Mouse (Mus musculus) liver, adult 2 months (tissue): ENCODE data around the gene Polr2h. TPM values are rescaled to one million over a fixed set of nuclear protein-coding genes. Genes with fewer than 3 reads are reported as not detected.

Experiments used
- DNase-seq: peaks from one replicate; pipeline ENCODE4 v3.0.0-alpha.2; 2011; ENCODE audit warnings: low read depth, low spot score; ENCODE audit errors: extremely low read depth
- H3K27ac ChIP-seq: fragments of 200-500 bp; replicated peaks from 2 replicates; pipeline ENCODE4 v1.5.1; 2012; ENCODE audit warnings: low read depth, mild to moderate bottlenecking, control low read depth, inconsistent platforms, low read length; ENCODE audit not compliant: insufficient read depth
- H3K27me3 ChIP-seq: fragments of 200-500 bp; 2 replicates; pipeline ENCODE4 v1.6.1; 2012; ENCODE audit warnings: mild to moderate bottlenecking, moderate library complexity, low read length, inconsistent platforms; ENCODE audit not compliant: control insufficient read depth, insufficient read depth
- H3K36me3 ChIP-seq: fragments of 200-500 bp; 2 replicates; pipeline ENCODE4 v1.6.1; 2012; ENCODE audit warnings: low read length, inconsistent platforms; ENCODE audit not compliant: control insufficient read depth, insufficient read depth
- H3K4me1 ChIP-seq: fragments of 200-500 bp; 2 replicates; pipeline ENCODE4 v1.6.1; 2011; ENCODE audit warnings: low read length; ENCODE audit not compliant: control insufficient read depth, insufficient read depth
- H3K4me3 ChIP-seq: fragments of 200-500 bp; 2 replicates; pipeline ENCODE4 v1.5.1; 2011; ENCODE audit warnings: low read depth, mild to moderate bottlenecking, control low read depth, low read length, moderate library complexity; ENCODE audit not compliant: insufficient read depth
- H3K79me2 ChIP-seq: fragments of 200-500 bp; 2 replicates; pipeline ENCODE4 v1.6.1; 2012; ENCODE audit warnings: inconsistent platforms, mild to moderate bottlenecking, low read length, moderate library complexity; ENCODE audit not compliant: control insufficient read depth, insufficient read depth
- H3K9ac ChIP-seq: fragments of 200-500 bp; 2 replicates; pipeline ENCODE4 v1.6.1; 2012; ENCODE audit warnings: low read depth, mild to moderate bottlenecking, control low read depth, inconsistent platforms, low read length
- CTCF ChIP-seq: fragments of 200-500 bp; IDR thresholded peaks from 2 replicates; pipeline ENCODE4 v1.5.1; 2011; ENCODE audit warnings: low read depth, low read length, control low read depth
- POLR2A ChIP-seq: fragments of 200-500 bp; IDR thresholded peaks from 2 replicates; pipeline ENCODE4 v1.6.1; 2011; ENCODE audit warnings: low read length, control low read depth; ENCODE audit not compliant: insufficient read depth; ENCODE audit errors: extremely low read depth
- WGBS: fragments of 180-500 bp; shearing (Covaris S2); methylation state at CpG from one replicate; pipeline ENCODE4 v1.1.7; 2018; 5-methylcytosine and 5-hydroxymethylcytosine counted together
- polyA plus RNA-seq: library from polyadenylated mRNA; depleted of rRNA; stranded (reverse); fragments of >200 nt; gene quantifications from 2 replicates; pipeline ENCODE4 v1.2.3, GENCODE M21; 2012
- total RNA-seq: library from RNA; depleted of rRNA; stranded (reverse); fragments of >200 nt; gene quantifications from 2 replicates; pipeline ENCODE4 v1.2.3, GENCODE M21; 2014

Gene Polr2h
- total and polyA plus RNA-seq, 2 experiments, result 9.5 to 19.2 TPM

DNA sequence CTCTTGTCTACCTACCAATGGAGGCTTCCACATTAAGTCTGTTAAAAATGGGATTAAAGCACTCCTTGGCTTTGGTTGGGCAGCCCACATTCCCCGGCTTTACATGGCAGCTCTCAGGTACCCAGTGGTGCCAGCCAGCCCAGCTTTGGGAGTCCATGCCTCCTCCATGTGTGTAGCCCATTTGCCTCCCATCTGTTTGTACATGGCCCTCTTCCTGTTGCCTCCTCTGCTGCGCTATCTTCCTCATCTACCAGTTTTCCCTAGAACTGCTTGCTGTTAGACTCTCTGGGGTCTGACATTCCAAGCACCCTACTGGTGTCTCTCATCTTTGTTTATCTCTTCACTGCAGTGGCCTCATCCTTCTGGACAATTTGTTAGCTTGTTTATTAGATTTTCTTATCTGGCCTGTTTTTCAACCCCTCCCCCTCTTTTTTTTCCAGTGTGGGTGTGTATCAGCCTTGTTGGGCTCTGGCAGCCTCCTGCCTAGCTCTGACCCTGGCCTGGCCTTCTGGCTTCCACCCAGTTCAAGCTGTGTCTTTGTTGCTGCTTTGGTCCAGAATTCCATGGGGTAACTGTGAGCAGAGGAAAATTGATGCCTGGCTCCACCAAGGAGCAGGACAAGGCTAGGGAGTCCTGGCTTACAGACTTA is 10.9 kb upstream of the Polr2h start:
- H3K36me3 ChIP-seq, result no peaks in the 10 kb centered on the region
- H3K79me2 ChIP-seq, result no peaks in the 10 kb centered on the region
- H3K4me1 ChIP-seq, result no peaks in the 10 kb centered on the region
- no peak overlapping the region for H3K27ac ChIP-seq
- TF ChIP-seq CTCF (no peak), POLR2A (no peak)
- no peaks in the 10 kb centered on the region for H3K27me3 ChIP-seq
- no peak overlapping the region for H3K9ac ChIP-seq
- 95% methylated on average over 2 of the region's 2 CpGs for WGBS
- DNase-seq, result no peak
- no peak overlapping the region for H3K4me3 ChIP-seq

DNA sequence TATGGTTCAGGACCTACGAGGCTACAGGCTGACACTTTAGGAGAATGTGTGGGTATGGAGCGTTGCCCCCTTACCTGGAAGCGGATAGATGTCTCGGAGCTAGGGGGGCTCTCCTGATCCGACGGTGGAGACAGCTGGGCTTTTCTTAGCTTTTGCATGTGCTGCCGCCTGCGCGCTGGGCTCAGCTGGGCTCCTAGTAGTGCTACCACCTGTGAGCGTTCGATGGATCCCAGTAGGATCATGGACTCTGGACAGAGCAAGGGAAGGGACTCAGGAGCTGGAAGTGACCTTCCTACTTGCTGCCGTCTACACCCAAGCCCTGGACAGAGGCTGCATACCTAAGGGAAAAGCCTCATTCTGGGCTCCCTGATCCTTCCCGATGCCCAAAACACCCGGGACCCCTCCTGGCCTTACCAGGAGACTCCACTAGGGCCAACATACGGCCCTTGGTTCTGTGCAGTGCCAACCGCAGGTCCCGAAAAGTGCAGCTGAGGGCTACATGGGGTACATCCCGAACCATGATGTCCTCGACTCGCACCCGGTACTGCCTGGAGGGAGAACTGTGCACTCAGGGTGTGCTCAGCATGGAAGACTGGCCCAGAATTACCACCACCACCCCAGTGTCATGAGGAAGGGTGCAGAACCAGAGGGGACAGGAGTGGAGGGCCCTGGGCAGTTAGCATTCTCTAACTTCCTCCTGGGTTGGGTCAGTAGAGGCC is 9.1 kb upstream of the Polr2h start:
- Histone ChIP-seq H3K4me1 (no peaks in the 10 kb centered on the region), H3K9ac (no peak overlapping the region), H3K27me3 (no peaks in the 10 kb centered on the region), H3K79me2 (no peaks in the 10 kb centered on the region), H3K27ac (no peak overlapping the region), H3K4me3 (no peak overlapping the region), H3K36me3 (0 out of 2 replicates have a peak, but pooled peaks cover 2% of the 10 kb centered on the region)
- TF ChIP-seq CTCF (no peak), POLR2A (no peak)
- 95% methylated on average over 21 of the region's 21 CpGs for WGBS
- no peak for DNase-seq

DNA sequence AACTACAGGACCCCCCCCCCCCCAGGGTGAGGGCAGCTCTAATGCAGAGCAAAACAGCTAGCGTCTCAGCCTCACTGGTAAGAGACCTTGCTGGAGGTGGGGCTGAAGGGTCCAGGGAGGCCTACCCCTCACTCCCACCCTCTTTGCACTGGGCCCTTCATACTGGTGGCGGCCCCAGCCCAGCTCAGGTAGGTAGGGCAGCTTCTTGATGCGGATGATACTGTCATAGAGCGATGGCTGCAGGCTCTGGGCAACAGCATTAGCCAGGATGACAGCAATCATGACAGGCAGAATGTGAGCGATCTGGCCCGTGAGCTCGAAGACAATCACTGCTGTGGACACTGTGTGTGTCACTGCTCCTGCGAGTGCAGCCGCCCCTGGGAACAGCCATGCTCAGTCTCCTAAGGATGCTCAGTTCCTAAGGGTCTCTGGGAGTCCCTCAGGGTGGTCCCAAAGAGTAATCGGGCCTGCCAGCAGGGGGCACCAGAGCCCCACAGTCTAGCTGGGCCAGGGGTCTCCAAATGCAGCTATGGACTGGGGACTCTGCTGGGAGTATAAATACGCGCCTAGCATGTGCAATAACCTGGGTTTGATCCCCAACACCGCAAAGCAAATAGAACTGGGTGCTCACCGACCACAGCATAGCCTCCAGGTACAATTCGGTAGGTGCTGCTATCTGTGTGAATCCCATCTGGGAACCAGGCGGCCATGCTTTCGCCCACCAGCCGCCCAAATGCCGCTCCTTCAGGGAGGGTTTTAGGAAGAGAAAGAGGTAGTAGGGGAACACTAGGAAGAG is 8.3 kb upstream of the Polr2h start:
- TF ChIP-seq POLR2A (no peak), CTCF (peak; percentile 69)
- Histone ChIP-seq H3K4me1 (no peaks in the 10 kb centered on the region), H3K9ac (no peak overlapping the region), H3K27me3 (no peaks in the 10 kb centered on the region), H3K4me3 (no peak overlapping the region), H3K27ac (no peak overlapping the region), H3K79me2 (no peaks in the 10 kb centered on the region), H3K36me3 (0 out of 2 replicates have a peak, but pooled peaks cover 2% of the 10 kb centered on the region)
- 86% methylated on average over 19 of the region's 19 CpGs for WGBS
- DNase-seq, result no peak

DNA sequence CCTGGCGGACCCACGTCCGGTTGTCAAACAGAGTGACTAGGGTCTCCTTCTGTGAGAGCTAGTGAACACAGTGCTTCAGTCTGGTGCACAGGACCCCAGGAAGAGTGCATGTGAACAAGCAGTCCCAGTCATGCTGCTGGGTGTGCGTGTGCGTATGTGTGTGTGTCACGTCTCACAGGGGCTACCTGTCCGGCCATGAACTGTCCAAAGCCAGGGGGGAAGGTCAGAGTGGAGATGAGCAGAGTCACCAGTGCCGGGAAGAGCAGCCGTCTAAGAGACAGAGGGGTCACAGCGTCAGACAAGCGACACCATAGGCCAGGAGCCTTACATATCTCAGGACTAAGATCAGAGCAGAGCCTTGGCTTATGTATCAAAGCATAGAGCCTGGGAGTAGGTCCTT is 7.1 kb upstream of the Polr2h start:
- Histone ChIP-seq H3K9ac (no peak overlapping the region), H3K27me3 (no peaks in the 10 kb centered on the region), H3K27ac (no peak overlapping the region), H3K36me3 (0 out of 2 replicates have a peak, but pooled peaks cover 2% of the 10 kb centered on the region), H3K79me2 (no peaks in the 10 kb centered on the region), H3K4me1 (0 out of 2 replicates have a peak, but pooled peaks cover 3% of the 10 kb centered on the region), H3K4me3 (no peak overlapping the region)
- WGBS, result 93% methylated on average over 11 of the region's 11 CpGs
- TF ChIP-seq POLR2A (no peak), CTCF (no peak)
- no peak for DNase-seq

DNA sequence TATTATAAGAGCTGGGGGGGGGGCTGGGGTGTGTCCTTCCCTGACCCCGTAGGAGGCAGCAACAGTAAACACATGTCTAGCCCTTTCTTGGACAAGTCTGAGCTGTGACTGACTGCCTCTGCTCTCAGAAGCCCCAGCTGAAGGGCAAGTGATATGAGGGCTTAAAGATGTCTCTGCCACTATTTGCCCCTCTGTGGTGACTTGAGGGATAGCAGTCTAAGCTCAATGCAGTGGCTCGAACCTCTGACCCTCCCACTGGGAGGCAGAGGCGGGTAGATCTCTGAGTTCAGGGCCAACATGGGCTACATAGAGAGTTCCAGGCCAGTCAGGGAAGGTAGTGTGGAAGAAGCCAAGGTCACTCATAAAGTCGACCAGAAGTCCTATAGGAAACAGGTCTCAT is 6.7 kb upstream of the Polr2h start:
- Histone ChIP-seq H3K79me2 (no peaks in the 10 kb centered on the region), H3K4me1 (0 out of 2 replicates have a peak, but pooled peaks cover 3% of the 10 kb centered on the region), H3K4me3 (no peak overlapping the region), H3K36me3 (0 out of 2 replicates have a peak, but pooled peaks cover 2% of the 10 kb centered on the region), H3K27me3 (no peaks in the 10 kb centered on the region), H3K9ac (no peak overlapping the region), H3K27ac (no peak overlapping the region)
- TF ChIP-seq CTCF (peak; percentile 9; the same call in 1 of the 2 replicates), POLR2A (no peak)
- DNase-seq, result no peak
- 82% methylated on average over 4 of the region's 4 CpGs for whole genome bisulfite sequencing
